Mouse (Mus musculus): ENCODE results near the gene Gm20696. TPM values are rescaled to one million over a fixed set of nuclear protein-coding genes. Genes with fewer than 3 reads are reported as not detected.

The Gm20696 gene
- polyA plus RNA-seq, 1 experiment from 2014 or later, result 1.7 TPM

GRCm38 (mm10) chr6:99210161-99210560, 456.4 kb downstream of the Gm20696 start:
- Histone ChIP-seq H3K4me2 (no peak overlapping the region), H3K27me3 (replicated peaks) (no peaks in the 10 kb centered on the region), H3K9me3 (no peaks in the 10 kb centered on the region), H3K27ac (replicated peaks) (no peak overlapping the region), H3K36me3 (peaks cover 12% of the 10 kb centered on the region; the same call in 1 of the 2 replicates), H3K4me3 (no peak overlapping the region), H3K9ac (no peak overlapping the region), H3K4me1 (peaks cover 29% of the 10 kb centered on the region)
- ATAC-seq (ENCODE audit: extremely low read depth, insufficient number of reproducible peaks, low FRiP score, low TSS enrichment), result no peak
- 68% methylated on average over 7 of the region's 7 CpGs for WGBS

Small RNA genes within 50 kb of the gene (microRNA-seq; reads per million reads assigned to microRNA genes)
- not detected for gene Gm22328

Other genes with a start within 250 kb of the Gm20696 start
- 71.7 and 75.9 TPM in 2 replicates for gene Foxp1, start 144.1 kb downstream of the Gm20696 start, polyA plus RNA-seq (2015; fragmentation: Nextera tagmentation; extraction: Ambion mirVana)
- 6.9 and 7.8 TPM in 2 replicates for gene Eif4e3, start within 50 bp of the Gm20696 start, polyA plus RNA-seq (2015; fragmentation: Nextera tagmentation; extraction: Ambion mirVana)
- gene Gpr27, start 25.9 kb upstream of the Gm20696 start, polyA plus RNA-seq (2015; fragmentation: Nextera tagmentation; extraction: Ambion mirVana), result 0.74 and 0.93 TPM in 2 replicates
- not detected in 2 replicates for gene Prok2, start 59.6 kb upstream of the Gm20696 start, polyA plus RNA-seq (2015; fragmentation: Nextera tagmentation; extraction: Ambion mirVana)

All from heart, embryonic 13.5 days (tissue).